Mouse (Mus musculus): ENCODE measurements at regions not wholly inside any gene's neighbourhood (a gene's known extent, or its start where the extent isn't known, plus 50 kb on each side); places are given as distances from the start of the nearest gene placed in this dataset.

- no peak for DNase-seq (ENCODE audit: low spot score, missing footprints)
- WGBS: 88% methylated on average over 3 of the region's 3 CpGs
Measured at GRCm38 (mm10) chr3:140969892-140970880, 242.0 kb downstream of the Pdha2 start.

GRCm38 (mm10) chr3:140968556-140968955 is 243.6 kb downstream of the Pdha2 start:
- H3K27ac ChIP-seq (ENCODE audit: low read depth, low read length): no peak overlapping the region
- DNase-seq (ENCODE audit: low spot score, missing footprints) (no peak), ATAC-seq (ENCODE audit: low FRiP score) (no peak)
- H3K4me1 ChIP-seq (ENCODE audit: control insufficient read depth, insufficient read depth, low read length): no peaks in the 10 kb centered on the region
- no peaks in the 10 kb centered on the region for H3K27me3 ChIP-seq (ENCODE audit: control insufficient read depth, insufficient read depth, low read length)
- H3K9ac ChIP-seq (ENCODE audit: low read length): no peak overlapping the region
- H3K4me2 ChIP-seq: no peak overlapping the region
- H3K4me3 ChIP-seq (ENCODE audit: low read depth, low read length): no peak overlapping the region
- H3K36me3 ChIP-seq (ENCODE audit: control insufficient read depth, insufficient read depth, low read length): no peaks in the 10 kb centered on the region
- WGBS: 83% methylated on average over 3 of the region's 3 CpGs
- no peaks in the 10 kb centered on the region for H3K9me3 ChIP-seq (ENCODE audit: control insufficient read depth, low read length)

More at GRCm38 (mm10) chr3:140969892-140970880, 242.0 kb downstream of the Pdha2 start:
- Histone ChIP-seq H3K9me3 (ENCODE audit: control insufficient read depth, low read length) (no peaks in the 10 kb centered on the region), H3K4me3 (ENCODE audit: low read depth, low read length) (no peak overlapping the region), H3K9ac (ENCODE audit: low read length) (no peak overlapping the region), H3K27me3 (ENCODE audit: control insufficient read depth, insufficient read depth, low read length) (no peaks in the 10 kb centered on the region), H3K27ac (ENCODE audit: low read depth, low read length) (no peak overlapping the region), H3K36me3 (ENCODE audit: control insufficient read depth, insufficient read depth, low read length) (no peaks in the 10 kb centered on the region), H3K4me1 (ENCODE audit: control insufficient read depth, insufficient read depth, low read length) (no peaks in the 10 kb centered on the region), H3K4me2 (no peak overlapping the region)
- ATAC-seq (ENCODE audit: low FRiP score): no peak

GRCm38 (mm10) chr3:140957666-140958065 is 254.5 kb downstream of the Pdha2 start:
- DNase-seq (ENCODE audit: low spot score, missing footprints) (no peak), ATAC-seq (ENCODE audit: low FRiP score) (no peak)
- Histone ChIP-seq H3K4me3 (ENCODE audit: low read depth, low read length) (no peak overlapping the region), H3K27ac (ENCODE audit: low read depth, low read length) (no peak overlapping the region), H3K9me3 (ENCODE audit: control insufficient read depth, low read length) (no peaks in the 10 kb centered on the region), H3K4me1 (ENCODE audit: control insufficient read depth, insufficient read depth, low read length) (no peaks in the 10 kb centered on the region), H3K9ac (ENCODE audit: low read length) (no peak overlapping the region), H3K4me2 (no peak overlapping the region), H3K27me3 (ENCODE audit: control insufficient read depth, insufficient read depth, low read length) (no peaks in the 10 kb centered on the region), H3K36me3 (ENCODE audit: control insufficient read depth, insufficient read depth, low read length) (no peaks in the 10 kb centered on the region)
- WGBS: 12% methylated on average over 1 of the region's 1 CpGs

- Histone ChIP-seq H3K27me3 (ENCODE audit: control insufficient read depth, insufficient read depth, low read length) (no peaks in the 10 kb centered on the region), H3K9ac (ENCODE audit: low read length) (no peak overlapping the region), H3K36me3 (ENCODE audit: control insufficient read depth, insufficient read depth, low read length) (no peaks in the 10 kb centered on the region), H3K4me2 (no peak overlapping the region), H3K9me3 (ENCODE audit: control insufficient read depth, low read length) (no peaks in the 10 kb centered on the region), H3K4me1 (ENCODE audit: control insufficient read depth, insufficient read depth, low read length) (no peaks in the 10 kb centered on the region), H3K27ac (ENCODE audit: low read depth, low read length) (no peak overlapping the region), H3K4me3 (ENCODE audit: low read depth, low read length) (no peak overlapping the region)
- DNase-seq (ENCODE audit: low spot score, missing footprints): no peak
- no peak for ATAC-seq (ENCODE audit: low FRiP score)
- WGBS: 93% methylated on average over 3 of the region's 3 CpGs
Measured at GRCm38 (mm10) chr3:140952111-140952800, 259.9 kb downstream of the Pdha2 start.

GRCm38 (mm10) chr3:140951024-140951423 is 261.1 kb downstream of the Pdha2 start:
- Histone ChIP-seq H3K4me1 (ENCODE audit: control insufficient read depth, insufficient read depth, low read length) (no peaks in the 10 kb centered on the region), H3K9me3 (ENCODE audit: control insufficient read depth, low read length) (no peaks in the 10 kb centered on the region), H3K4me2 (no peak overlapping the region), H3K27me3 (ENCODE audit: control insufficient read depth, insufficient read depth, low read length) (no peaks in the 10 kb centered on the region), H3K36me3 (ENCODE audit: control insufficient read depth, insufficient read depth, low read length) (no peaks in the 10 kb centered on the region), H3K27ac (ENCODE audit: low read depth, low read length) (no peak overlapping the region), H3K4me3 (ENCODE audit: low read depth, low read length) (no peak overlapping the region), H3K9ac (ENCODE audit: low read length) (no peak overlapping the region)
- ATAC-seq (ENCODE audit: low FRiP score) (no peak), DNase-seq (ENCODE audit: low spot score, missing footprints) (no peak)
- WGBS: 79% methylated on average over 2 of the region's 2 CpGs

GRCm38 (mm10) chr3:140949880-140950662 is 262.1 kb downstream of the Pdha2 start:
- H3K27ac ChIP-seq (ENCODE audit: low read depth, low read length): no peak overlapping the region
- ATAC-seq (ENCODE audit: low FRiP score) (no peak), DNase-seq (ENCODE audit: low spot score, missing footprints) (no peak)
- H3K4me3 ChIP-seq (ENCODE audit: low read depth, low read length): no peak overlapping the region
- WGBS: 70% methylated on average over 4 of the region's 4 CpGs
- H3K4me2 ChIP-seq: no peak overlapping the region
- no peaks in the 10 kb centered on the region for H3K27me3 ChIP-seq (ENCODE audit: control insufficient read depth, insufficient read depth, low read length)
- no peaks in the 10 kb centered on the region for H3K4me1 ChIP-seq (ENCODE audit: control insufficient read depth, insufficient read depth, low read length)
- no peak overlapping the region for H3K9ac ChIP-seq (ENCODE audit: low read length)
- H3K36me3 ChIP-seq (ENCODE audit: control insufficient read depth, insufficient read depth, low read length): no peaks in the 10 kb centered on the region
- H3K9me3 ChIP-seq (ENCODE audit: control insufficient read depth, low read length): no peaks in the 10 kb centered on the region

- ATAC-seq (ENCODE audit: low FRiP score) (no peak), DNase-seq (ENCODE audit: low spot score, missing footprints) (no peak)
- H3K4me3 ChIP-seq (ENCODE audit: low read depth, low read length): no peak overlapping the region
- no peak overlapping the region for H3K9ac ChIP-seq (ENCODE audit: low read length)
- no peak overlapping the region for H3K27ac ChIP-seq (ENCODE audit: low read depth, low read length)
- H3K4me2 ChIP-seq: no peak overlapping the region
- H3K9me3 ChIP-seq (ENCODE audit: control insufficient read depth, low read length): no peaks in the 10 kb centered on the region
- 74% methylated on average over 1 of the region's 1 CpGs for WGBS
- H3K27me3 ChIP-seq (ENCODE audit: control insufficient read depth, insufficient read depth, low read length): no peaks in the 10 kb centered on the region
- no peaks in the 10 kb centered on the region for H3K4me1 ChIP-seq (ENCODE audit: control insufficient read depth, insufficient read depth, low read length)
- H3K36me3 ChIP-seq (ENCODE audit: control insufficient read depth, insufficient read depth, low read length): no peaks in the 10 kb centered on the region
Measured at GRCm38 (mm10) chr3:140942450-140942849, 269.7 kb downstream of the Pdha2 start.

GRCm38 (mm10) chr3:140941898-140942297 is 270.3 kb downstream of the Pdha2 start:
- 75% methylated on average over 7 of the region's 7 CpGs for WGBS
- Histone ChIP-seq H3K27me3 (ENCODE audit: control insufficient read depth, insufficient read depth, low read length) (no peaks in the 10 kb centered on the region), H3K36me3 (ENCODE audit: control insufficient read depth, insufficient read depth, low read length) (no peaks in the 10 kb centered on the region), H3K4me3 (ENCODE audit: low read depth, low read length) (no peak overlapping the region), H3K27ac (ENCODE audit: low read depth, low read length) (no peak overlapping the region), H3K9me3 (ENCODE audit: control insufficient read depth, low read length) (no peaks in the 10 kb centered on the region), H3K4me2 (no peak overlapping the region), H3K4me1 (ENCODE audit: control insufficient read depth, insufficient read depth, low read length) (no peaks in the 10 kb centered on the region), H3K9ac (ENCODE audit: low read length) (no peak overlapping the region)
- ATAC-seq (ENCODE audit: low FRiP score): 0 out of 2 replicates have a peak, but pooled peaks have one; percentile 50
- no peak for DNase-seq (ENCODE audit: low spot score, missing footprints)

All from midbrain, embryonic 11.5 days (tissue).